Mouse (Mus musculus) bone marrow macrophage, adult 2 months (primary cell): ENCODE measurements at regions not wholly inside any gene's neighbourhood (a gene's known extent, or its start where the extent isn't known, plus 50 kb on each side); places are given as distances from the start of the nearest gene placed in this dataset.

Experiments used
- CTCF ChIP-seq: IDR thresholded peaks from 2 replicates; pipeline ENCODE4 v1.5.1; 2012; ENCODE audit warnings: low read depth, mild to moderate bottlenecking, low read length, moderate library complexity
- POLR2A ChIP-seq: IDR thresholded peaks from 2 replicates; pipeline ENCODE4 v1.6.1; 2012; ENCODE audit warnings: mild to moderate bottlenecking, low read depth, low read length, borderline replicate concordance

DNA sequence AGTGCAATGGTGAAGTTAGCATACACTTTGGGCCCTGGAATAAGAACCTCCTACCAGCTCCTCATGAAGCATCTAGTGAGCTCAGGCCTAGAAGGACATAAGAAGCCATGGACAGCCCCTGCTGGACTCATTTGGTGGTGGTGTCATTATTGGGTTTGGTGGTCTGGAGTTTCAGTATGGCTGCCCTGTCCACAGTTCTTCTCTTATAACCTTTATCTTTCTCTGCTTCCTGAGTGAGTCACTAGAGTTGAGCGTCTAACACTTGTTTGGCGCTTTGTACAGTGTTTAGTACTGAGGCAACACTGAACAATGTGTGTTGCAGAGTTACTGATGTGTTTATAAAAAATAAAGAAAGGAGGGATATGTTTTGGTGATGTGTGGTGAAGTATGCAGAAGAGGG is 58.5 kb upstream of the Cxcr4 start:
- no peak for TF ChIP-seq CTCF
- no peak for TF ChIP-seq POLR2A
